Mouse (Mus musculus) hindbrain, embryonic 16.5 days (tissue): ENCODE results near the gene Atg9b. TPM values are rescaled to one million over a fixed set of nuclear protein-coding genes. Genes with fewer than 3 reads are reported as not detected.

Experiments used
- ATAC-seq: fragments of 200-750 bp; cut with Nextera tagmentation; 2 replicates; pipeline ENCODE4 v1.8.0; 2017; ENCODE audit warnings: moderate TSS enrichment, moderate library complexity
- H3K27ac ChIP-seq: fragments of 300-500 bp; sonication (generic); 2 replicates; pipeline ENCODE4 v1.5.1; 2014; ENCODE audit warnings: low read depth, mild to moderate bottlenecking, control low read depth, low read length, moderate library complexity
- H3K27me3 ChIP-seq: fragments of 300-500 bp; sonication (generic); replicated peaks from 2 replicates; pipeline ENCODE4 v1.6.1; 2014; ENCODE audit warnings: low read length; ENCODE audit not compliant: control insufficient read depth, insufficient read depth
- H3K36me3 ChIP-seq: fragments of 300-500 bp; sonication (generic); 2 replicates; pipeline ENCODE4 v1.6.1; 2014; ENCODE audit warnings: mild to moderate bottlenecking, low read length, moderate library complexity, mixed read lengths; ENCODE audit not compliant: control insufficient read depth, insufficient read depth
- H3K4me1 ChIP-seq: fragments of 300-500 bp; sonication (generic); 2 replicates; pipeline ENCODE4 v1.6.1; 2014; ENCODE audit warnings: low read depth, low read length; ENCODE audit not compliant: control insufficient read depth, insufficient read depth
- H3K4me2 ChIP-seq: fragments of 300-500 bp; sonication (generic); 2 replicates; pipeline ENCODE4 v1.6.1; 2014; ENCODE audit warnings: mild to moderate bottlenecking, low read length, control low read depth, moderate library complexity
- H3K4me3 ChIP-seq: fragments of 300-500 bp; sonication (generic); 2 replicates; pipeline ENCODE4 v1.5.1; 2014; ENCODE audit warnings: mild to moderate bottlenecking, low read length, control low read depth, moderate library complexity
- H3K9ac ChIP-seq: fragments of 300-500 bp; sonication (generic); 2 replicates; pipeline ENCODE4 v1.6.1; 2014; ENCODE audit warnings: low read depth, mild to moderate bottlenecking, control low read depth, low read length, moderate library complexity
- H3K9me3 ChIP-seq: fragments of 300-500 bp; sonication (generic); 2 replicates; pipeline ENCODE4 v1.6.1; 2014; ENCODE audit warnings: mild to moderate bottlenecking, low read length, moderate library complexity; ENCODE audit not compliant: control insufficient read depth
- WGBS: fragments of 180-500 bp; shearing (Covaris S2); extraction: QIAGEN DNeasy Blood & Tissue Kit; methylation state at CpG from one replicate; pipeline ENCODE4 v1.1.7; 2014; 5-methylcytosine and 5-hydroxymethylcytosine counted together
- polyA plus RNA-seq: library from polyadenylated mRNA; unstranded; fragments of >200 nt; fragmentation: Nextera tagmentation; extraction: Ambion mirVana; gene quantifications from 2 replicates; pipeline ENCODE4 v1.2.1, GENCODE M21; 2015

The Atg9b gene
- polyA plus RNA-seq, 1 experiment from 2014 or later = 4.6 TPM

DNA sequence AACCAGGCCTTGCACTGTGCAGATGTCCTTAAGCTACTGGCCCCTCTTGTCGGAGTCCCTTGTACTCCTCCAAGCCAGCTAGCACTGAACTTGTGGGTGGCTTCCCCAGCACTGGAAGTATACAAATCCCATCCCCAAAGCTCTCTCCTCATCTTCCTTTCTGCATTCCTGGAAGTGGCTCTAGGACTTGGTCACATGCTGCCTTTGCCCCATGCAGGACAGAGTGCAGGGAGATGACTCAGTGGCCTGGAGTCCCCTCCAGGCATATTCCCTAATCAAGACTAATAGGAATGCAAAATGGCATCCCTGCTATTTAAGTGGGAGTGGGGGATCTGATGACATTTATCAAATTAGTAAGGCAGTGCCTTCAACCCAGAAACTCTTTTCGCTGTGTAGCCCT is 20.1 kb upstream of the Atg9b start:
- H3K9ac ChIP-seq = no peak overlapping the region
- H3K9me3 ChIP-seq = no peaks in the 10 kb centered on the region
- H3K27ac ChIP-seq = no peak overlapping the region
- peaks cover 7% of the 10 kb centered on the region for H3K4me1 ChIP-seq
- no peaks in the 10 kb centered on the region for H3K27me3 ChIP-seq
- H3K36me3 ChIP-seq = no peaks in the 10 kb centered on the region
- no peak overlapping the region for H3K4me2 ChIP-seq
- WGBS = 90% methylated on average over 2 of the region's 2 CpGs
- no peak overlapping the region for H3K4me3 ChIP-seq
- no peak for ATAC-seq

DNA sequence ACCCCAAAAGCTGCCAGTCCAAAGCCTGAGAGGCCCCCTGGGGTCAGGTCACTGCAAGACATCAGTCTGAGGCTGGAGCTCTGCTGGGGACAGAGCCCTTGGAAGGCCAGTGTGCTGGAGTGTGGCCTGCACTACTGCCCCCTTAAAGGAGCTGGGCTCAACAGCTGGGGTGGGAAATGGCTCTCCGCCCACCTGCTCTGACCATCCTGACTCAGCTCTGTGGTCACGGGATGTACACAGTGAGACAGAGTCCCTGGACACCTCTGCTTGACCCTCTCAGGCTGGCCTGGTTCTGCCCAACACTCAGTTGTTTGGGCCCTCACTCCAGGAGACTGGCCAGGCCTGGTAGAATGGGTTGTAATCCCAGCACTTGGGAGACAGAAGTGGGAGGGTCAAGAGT is 17.5 kb upstream of the Atg9b start:
- Histone ChIP-seq H3K9me3 (no peaks in the 10 kb centered on the region), H3K9ac (no peak overlapping the region), H3K36me3 (no peaks in the 10 kb centered on the region; the same call in 1 of the 2 replicates), H3K27ac (no peak overlapping the region), H3K4me3 (no peak overlapping the region), H3K4me2 (no peak overlapping the region), H3K4me1 (no peaks in the 10 kb centered on the region), H3K27me3 (no peaks in the 10 kb centered on the region)
- WGBS = 74% methylated on average over 2 of the region's 2 CpGs
- ATAC-seq = no peak

DNA sequence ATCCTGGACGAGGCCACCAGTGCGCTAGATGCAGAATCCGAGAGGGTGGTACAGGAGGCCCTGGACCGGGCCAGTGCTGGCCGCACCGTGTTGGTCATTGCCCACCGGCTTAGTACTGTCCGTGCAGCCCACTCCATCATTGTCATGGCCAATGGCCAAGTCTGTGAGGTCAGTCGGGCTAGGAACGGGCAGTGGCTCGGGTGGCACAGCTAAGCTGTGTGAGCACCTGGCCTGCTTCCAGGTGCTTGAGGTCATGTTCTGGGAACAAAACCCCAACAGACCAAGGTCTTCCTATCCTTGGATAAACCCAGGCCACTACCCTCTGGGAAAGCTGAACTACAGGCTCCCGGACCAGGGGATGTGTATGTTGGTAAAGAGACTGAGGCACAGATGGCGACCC is 16.7 kb upstream of the Atg9b start:
- H3K4me1 ChIP-seq = no peaks in the 10 kb centered on the region
- H3K27ac ChIP-seq = no peak overlapping the region
- H3K27me3 ChIP-seq = no peaks in the 10 kb centered on the region
- no peak overlapping the region for H3K4me3 ChIP-seq
- H3K36me3 ChIP-seq = no peaks in the 10 kb centered on the region; the same call in 1 of the 2 replicates
- H3K9me3 ChIP-seq = no peaks in the 10 kb centered on the region
- H3K9ac ChIP-seq = no peak overlapping the region
- WGBS = 85% methylated on average over 13 of the region's 13 CpGs
- H3K4me2 ChIP-seq = no peak overlapping the region
- no peak for ATAC-seq

DNA sequence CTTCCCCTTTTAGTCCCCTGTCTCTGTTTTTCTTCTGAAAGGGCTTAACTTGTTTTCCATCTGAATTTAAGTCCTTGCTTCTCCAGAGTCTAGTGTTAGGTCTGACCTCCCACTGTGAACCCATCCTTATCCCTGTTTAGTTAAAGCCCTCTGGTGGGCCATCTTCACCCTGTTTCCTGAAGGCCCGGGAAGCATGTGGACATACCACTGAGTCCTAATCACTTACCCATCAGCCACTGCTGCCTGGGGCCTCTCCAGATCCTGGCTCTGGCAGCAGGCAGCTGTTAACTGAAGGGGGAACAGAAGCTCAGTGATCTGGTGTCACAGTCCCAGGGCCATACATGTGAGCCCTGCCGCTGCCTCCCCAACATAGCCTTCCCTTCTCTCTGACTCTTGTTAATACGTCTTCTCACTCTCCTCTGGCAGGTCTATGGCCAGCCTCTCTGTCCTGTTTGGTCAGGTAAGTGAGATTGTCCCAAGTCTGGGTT is 13.5 kb upstream of the Atg9b start:
- H3K36me3 ChIP-seq = peaks cover 4% of the 10 kb centered on the region
- ATAC-seq = no peak
- H3K27ac ChIP-seq = no peak overlapping the region
- no peaks in the 10 kb centered on the region; the same call in 1 of the 2 replicates for H3K4me1 ChIP-seq
- WGBS = 67% methylated on average over 3 of the region's 3 CpGs
- H3K9me3 ChIP-seq = no peaks in the 10 kb centered on the region
- H3K9ac ChIP-seq = no peak overlapping the region
- H3K4me3 ChIP-seq = no peak overlapping the region
- H3K4me2 ChIP-seq = no peak overlapping the region
- H3K27me3 ChIP-seq = no peaks in the 10 kb centered on the region

DNA sequence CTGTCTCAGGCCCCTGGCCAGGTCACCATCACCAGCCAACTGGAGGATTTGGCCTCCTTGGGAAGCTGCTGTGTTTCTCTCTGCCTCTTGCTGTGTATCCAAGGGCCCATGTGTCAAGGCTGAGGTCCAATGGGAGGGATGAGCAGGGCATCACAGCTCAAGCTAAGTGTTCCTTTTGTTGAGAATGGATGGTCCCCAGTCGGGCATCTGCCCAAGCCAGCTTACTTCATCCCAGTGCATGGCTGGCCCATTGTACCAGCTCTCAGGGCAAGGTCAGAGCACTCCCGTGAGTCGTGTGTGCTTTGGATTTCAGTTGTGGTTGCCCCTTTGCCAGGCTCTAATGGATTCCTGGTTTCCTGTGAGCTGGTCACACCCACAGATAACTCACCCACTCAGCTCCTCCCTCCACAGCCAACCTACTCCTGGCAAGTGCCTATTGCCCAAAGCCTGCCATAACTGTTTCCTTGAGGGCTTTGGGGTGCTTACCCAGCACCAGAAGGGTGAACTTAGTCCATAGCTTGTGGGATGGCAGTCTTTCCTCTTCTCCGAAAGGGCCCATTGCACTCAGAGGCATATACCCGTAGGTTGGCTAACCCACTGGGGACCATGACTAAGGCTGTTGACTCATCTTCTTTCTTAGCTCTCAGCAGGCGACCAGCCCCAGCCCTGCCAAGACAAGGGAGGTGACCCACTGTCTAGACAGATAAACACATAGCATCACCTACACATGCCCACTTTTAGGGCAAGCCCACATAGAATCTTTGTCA is 12.8 kb upstream of the Atg9b start:
- no peaks in the 10 kb centered on the region for H3K27me3 ChIP-seq
- WGBS = 86% methylated on average over 6 of the region's 6 CpGs
- H3K9ac ChIP-seq = no peak overlapping the region
- H3K36me3 ChIP-seq = peaks cover 4% of the 10 kb centered on the region
- no peaks in the 10 kb centered on the region for H3K9me3 ChIP-seq
- no peak overlapping the region for H3K4me2 ChIP-seq
- H3K4me1 ChIP-seq = no peaks in the 10 kb centered on the region; the same call in 1 of the 2 replicates
- ATAC-seq = no peak
- no peak overlapping the region for H3K4me3 ChIP-seq
- no peak overlapping the region for H3K27ac ChIP-seq

DNA sequence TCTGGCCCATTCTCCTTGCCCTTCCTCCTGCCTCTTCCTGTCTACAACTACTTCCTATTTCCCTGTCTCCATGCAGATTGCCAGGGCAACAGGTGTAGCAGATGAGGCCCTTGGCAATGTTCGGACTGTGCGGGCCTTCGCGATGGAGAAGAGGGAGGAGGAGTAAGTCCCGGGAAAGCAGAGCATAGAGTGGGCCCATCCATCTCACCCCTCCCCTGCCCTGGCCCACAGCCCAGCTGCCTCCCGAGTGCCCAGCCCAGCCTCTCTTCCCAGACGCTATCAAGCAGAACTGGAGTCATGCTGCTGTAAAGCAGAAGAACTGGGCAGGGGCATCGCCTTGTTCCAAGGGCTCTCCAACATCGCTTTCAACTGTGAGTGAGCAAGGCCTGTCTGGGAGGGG is 10.0 kb upstream of the Atg9b start:
- no peaks in the 10 kb centered on the region for H3K9me3 ChIP-seq
- no peaks in the 10 kb centered on the region; the same call in 1 of the 2 replicates for H3K4me1 ChIP-seq
- H3K4me3 ChIP-seq = no peak overlapping the region
- no peak overlapping the region for H3K27ac ChIP-seq
- H3K9ac ChIP-seq = no peak overlapping the region
- ATAC-seq = peak; percentile 70
- H3K27me3 ChIP-seq = no peaks in the 10 kb centered on the region
- WGBS = 51% methylated on average over 9 of the region's 9 CpGs
- H3K4me2 ChIP-seq = no peak overlapping the region
- H3K36me3 ChIP-seq = peaks cover 4% of the 10 kb centered on the region

DNA sequence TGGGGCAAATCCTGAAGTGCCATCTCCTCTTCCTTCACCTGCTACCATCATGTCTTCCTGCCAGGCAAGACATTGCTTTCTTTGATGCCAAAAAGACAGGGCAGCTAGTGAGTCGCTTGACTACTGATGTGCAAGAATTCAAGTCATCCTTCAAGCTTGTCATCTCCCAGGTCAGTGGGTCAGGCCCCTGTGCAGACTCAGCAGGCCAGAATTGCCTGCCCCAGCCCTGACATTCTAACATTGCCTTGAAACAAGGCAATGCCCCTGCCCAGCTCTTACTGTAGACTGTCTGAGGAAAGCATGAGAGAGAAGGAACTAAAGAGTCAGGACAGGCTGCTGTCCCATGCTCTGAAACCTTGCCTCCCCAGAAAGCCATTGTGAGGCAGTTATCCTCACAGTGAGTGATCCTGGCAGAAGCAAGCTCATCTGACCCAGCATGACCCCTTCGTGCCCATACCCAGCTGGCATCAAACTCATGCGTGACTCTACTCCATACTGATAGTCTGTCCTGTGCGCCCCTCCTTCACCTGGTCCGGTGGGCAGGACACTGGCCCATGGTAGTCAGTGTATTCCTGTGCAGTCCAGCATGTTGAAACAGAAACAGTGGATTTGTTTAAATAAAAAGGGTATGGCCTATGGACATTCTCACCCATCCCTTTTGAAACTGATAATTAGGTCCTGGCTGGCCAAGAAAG is 9.1 kb upstream of the Atg9b start:
- ATAC-seq = no peak
- Histone ChIP-seq H3K27me3 (no peaks in the 10 kb centered on the region), H3K4me2 (no peak overlapping the region), H3K4me3 (no peak overlapping the region), H3K9me3 (no peaks in the 10 kb centered on the region), H3K9ac (no peak overlapping the region), H3K27ac (no peak overlapping the region), H3K36me3 (peaks cover 4% of the 10 kb centered on the region), H3K4me1 (no peaks in the 10 kb centered on the region; the same call in 1 of the 2 replicates)
- 88% methylated on average over 5 of the region's 5 CpGs for WGBS

DNA sequence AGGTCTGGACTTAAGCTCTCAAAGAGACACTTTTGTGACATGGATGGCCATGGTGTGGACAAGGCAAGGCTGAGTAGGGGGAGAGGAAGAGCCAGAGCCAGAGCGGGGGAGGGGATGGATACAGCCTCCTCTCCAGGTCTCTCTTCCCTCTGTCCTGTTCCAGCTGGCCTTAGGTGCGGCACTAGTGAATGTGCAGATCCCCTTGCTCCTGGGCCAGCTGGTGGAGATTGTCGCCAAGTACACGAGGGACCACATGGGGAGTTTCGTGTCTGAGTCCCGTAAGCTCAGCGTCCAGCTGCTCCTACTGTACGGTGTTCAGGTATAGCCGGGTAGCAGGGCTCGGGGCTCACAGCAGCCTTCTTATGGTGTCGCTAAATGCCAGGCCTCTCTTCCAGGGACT is 8.4 kb upstream of the Atg9b start:
- no peak overlapping the region for H3K27ac ChIP-seq
- no peak overlapping the region for H3K4me2 ChIP-seq
- no peaks in the 10 kb centered on the region for H3K27me3 ChIP-seq
- 82% methylated on average over 11 of the region's 11 CpGs for WGBS
- H3K9me3 ChIP-seq = no peaks in the 10 kb centered on the region
- peaks cover 4% of the 10 kb centered on the region for H3K36me3 ChIP-seq
- no peak for ATAC-seq
- H3K9ac ChIP-seq = no peak overlapping the region
- no peaks in the 10 kb centered on the region; the same call in 1 of the 2 replicates for H3K4me1 ChIP-seq
- no peak overlapping the region for H3K4me3 ChIP-seq

DNA sequence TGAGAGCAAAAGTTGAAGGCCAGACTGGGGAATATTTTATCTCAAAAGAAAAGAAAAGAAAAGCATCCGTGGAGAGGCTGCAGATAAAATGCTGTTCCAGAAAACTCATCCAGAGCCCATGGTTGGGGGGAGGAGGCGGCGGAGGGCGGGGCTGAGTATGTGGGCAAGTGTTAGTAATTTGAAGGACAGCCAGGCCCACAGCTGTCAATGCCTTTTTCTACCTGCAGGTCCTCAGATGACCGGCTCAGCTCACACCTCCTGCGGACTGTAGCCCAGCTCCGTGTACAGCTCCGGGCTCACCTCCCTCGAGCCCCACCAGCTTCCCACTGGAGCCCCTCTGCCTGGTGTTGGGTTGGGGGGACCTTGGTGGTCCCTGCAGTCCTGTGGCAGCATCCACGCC is 7.7 kb upstream of the Atg9b start:
- Histone ChIP-seq H3K4me2 (no peak overlapping the region), H3K9ac (no peak overlapping the region), H3K27me3 (no peaks in the 10 kb centered on the region), H3K4me3 (no peak overlapping the region), H3K9me3 (no peaks in the 10 kb centered on the region), H3K27ac (no peak overlapping the region), H3K36me3 (peaks cover 4% of the 10 kb centered on the region), H3K4me1 (no peaks in the 10 kb centered on the region; the same call in 1 of the 2 replicates)
- 93% methylated on average over 10 of the region's 10 CpGs for WGBS
- no peak for ATAC-seq
